Mouse (Mus musculus) liver, embryonic 14.5 days (tissue): ENCODE results near the gene Btn1a1. TPM values are rescaled to one million over a fixed set of nuclear protein-coding genes. Genes with fewer than 3 reads are reported as not detected.
A peak's percentile ranks its signal among the peaks of the same experiment; 100 is the strongest.

Experiments
- ATAC-seq: fragments of 200-750 bp; cut with Nextera tagmentation; 2 replicates; pipeline ENCODE4 v1.8.0; 2017; ENCODE audit warnings: moderate number of reproducible peaks, mild to moderate bottlenecking, moderate library complexity; ENCODE audit not compliant: insufficient read depth
- DNase-seq, 3 experiments: peaks; one replicate each; pipeline ENCODE4 v3.0.0-alpha.2; 2012 to 2013; ENCODE audit warnings: low read depth in 3 of 3, low spot score in 3 of 3
- H3K27ac ChIP-seq: fragments of 300-500 bp; sonication (generic); 2 replicates; pipeline ENCODE4 v1.5.1; 2014; ENCODE audit warnings: moderate library complexity, mild to moderate bottlenecking, control low read depth, inconsistent platforms
- H3K27me3 ChIP-seq: fragments of 300-500 bp; sonication (generic); 2 replicates; pipeline ENCODE4 v1.6.1; 2014; ENCODE audit warnings: mild to moderate bottlenecking, low read length, moderate library complexity; ENCODE audit not compliant: control insufficient read depth, insufficient read depth
- H3K36me3 ChIP-seq: fragments of 300-500 bp; sonication (generic); replicated peaks from 2 replicates; pipeline ENCODE4 v1.6.1; 2014; ENCODE audit warnings: low read depth; ENCODE audit not compliant: control insufficient read depth, insufficient read depth
- H3K4me1 ChIP-seq, 2 experiments: fragments of 200-500 bp in 1 of 2; fragments of 300-500 bp in 1 of 2; sonication (generic) in 1 of 2; replicated peaks; 2 replicates each; pipeline ENCODE4 v1.6.1; 2012 to 2014; ENCODE audit warnings: antibody characterized with exemption in 1 of 2, inconsistent platforms in 1 of 2, low read length in 1 of 2; ENCODE audit not compliant: control insufficient read depth in 2 of 2, insufficient read depth in 2 of 2
- H3K4me2 ChIP-seq: fragments of 300-500 bp; sonication (generic); 2 replicates; pipeline ENCODE4 v1.6.1; 2014; ENCODE audit warnings: low read depth, mild to moderate bottlenecking, control low read depth, moderate library complexity
- H3K4me3 ChIP-seq, 2 experiments: fragments of 200-500 bp in 1 of 2; fragments of 300-500 bp in 1 of 2; sonication (generic) in 1 of 2; 2 replicates each; pipeline ENCODE4 v1.5.1; 2012 to 2014; ENCODE audit warnings: low read depth in 2 of 2, low read length in 2 of 2, mild to moderate bottlenecking in 2 of 2, control low read depth in 1 of 2, inconsistent platforms in 1 of 2, moderate library complexity in 1 of 2; ENCODE audit not compliant: insufficient read depth in 1 of 2
- H3K9ac ChIP-seq: fragments of 300-500 bp; sonication (generic); replicated peaks from 2 replicates; pipeline ENCODE4 v1.6.1; 2014; ENCODE audit warnings: mild to moderate bottlenecking, control low read depth, moderate library complexity
- H3K9me3 ChIP-seq: fragments of 300-500 bp; sonication (generic); 2 replicates; pipeline ENCODE4 v1.6.1; 2016; ENCODE audit warnings: low read length, mixed read lengths; ENCODE audit not compliant: control insufficient read depth
- CTCF ChIP-seq: IDR thresholded peaks from 2 replicates; pipeline ENCODE4 v1.5.1; 2016; ENCODE audit warnings: antibody characterized with exemption, low read depth, control low read depth
- EP300 ChIP-seq: IDR thresholded peaks from 2 replicates; pipeline ENCODE4 v1.6.1; 2016; ENCODE audit warnings: antibody characterized with exemption, low read depth
- WGBS: fragments of 180-500 bp; shearing (Covaris S2); extraction: QIAGEN DNeasy Blood & Tissue Kit; methylation state at CpG from one replicate; pipeline ENCODE4 v1.1.7; 2014; ENCODE audit not compliant: insufficient replicate concordance; 5-methylcytosine and 5-hydroxymethylcytosine counted together
- polyA plus RNA-seq, 2 experiments: library from polyadenylated mRNA; depleted of rRNA in 1 of 2; stranded (reverse) in 1 of 2; unstranded in 1 of 2; fragments of >200 nt; fragmentation: Nextera tagmentation in 1 of 2; extraction: Ambion mirVana in 1 of 2; gene quantifications; 2 replicates each; pipeline versions ENCODE4 v1.2.1 to v1.2.3; 2012 to 2014

Gene Btn1a1
- polyA plus RNA-seq, 2 experiments, result 1.5 to 2.1 TPM

DNA sequence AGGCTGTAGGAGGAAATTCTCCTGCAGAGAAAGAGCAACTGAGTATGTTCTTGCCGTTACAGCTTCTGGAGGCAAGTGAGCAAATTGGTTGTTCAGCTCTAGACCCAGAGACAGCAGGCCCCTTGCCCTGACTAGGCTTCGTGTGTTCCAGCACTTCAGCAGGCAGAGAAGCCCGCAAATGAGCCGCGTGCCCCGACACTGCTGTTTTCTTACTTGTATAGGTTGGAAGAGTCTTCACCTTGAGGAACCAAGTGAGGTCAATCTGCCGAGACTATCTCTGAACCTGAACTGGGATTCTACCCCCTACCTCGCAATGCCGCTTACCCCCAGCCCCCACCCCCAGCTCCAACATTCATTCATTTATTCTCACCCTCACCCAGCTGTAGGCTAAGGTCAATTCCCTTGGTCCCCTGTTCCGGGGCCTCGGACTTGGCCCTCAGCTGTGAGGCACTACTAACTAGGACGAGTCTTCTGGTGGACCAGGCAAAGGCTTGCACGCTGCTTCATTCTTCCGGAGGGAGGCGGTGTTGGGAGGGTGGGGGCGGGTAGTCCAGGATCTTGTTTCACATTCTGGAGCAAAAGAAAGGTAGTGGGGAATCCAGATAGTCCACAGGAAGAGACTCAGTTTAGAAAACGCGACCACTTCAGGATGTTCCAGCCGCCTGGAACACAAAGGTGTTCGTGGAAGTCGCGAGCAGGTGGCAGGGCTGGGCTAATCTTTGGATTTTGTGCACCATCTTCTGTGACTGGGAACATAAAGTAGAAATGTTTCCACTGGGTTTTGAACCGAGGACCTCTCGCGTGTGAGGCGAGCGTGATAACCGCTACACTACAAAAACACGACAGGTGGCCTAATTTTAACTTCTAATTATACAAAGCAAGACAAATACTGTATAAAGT, 54.1 kb downstream of the Btn1a1 start:
- DNase-seq (peak; percentile 60 to 74 (median 73)), ATAC-seq (peak; percentile 54)
- Histone ChIP-seq H3K4me2 (peak overlapping the region; percentile 85), H3K4me1 (peaks cover 0 to 7% of the 10 kb centered on the region in 2 experiments; a peak in 3 of 4 replicates), H3K27me3 (no peaks in the 10 kb centered on the region), H3K9me3 (no peaks in the 10 kb centered on the region), H3K36me3 (no peaks in the 10 kb centered on the region), H3K27ac (no peak overlapping the region), H3K9ac (peak overlapping the region; percentile 60), H3K4me3 (peak overlapping the region; percentile 54 to 57)
- WGBS, result 5% methylated on average over 29 of the region's 29 CpGs
- TF ChIP-seq CTCF (peak; percentile 37), EP300 (no peak)

DNA sequence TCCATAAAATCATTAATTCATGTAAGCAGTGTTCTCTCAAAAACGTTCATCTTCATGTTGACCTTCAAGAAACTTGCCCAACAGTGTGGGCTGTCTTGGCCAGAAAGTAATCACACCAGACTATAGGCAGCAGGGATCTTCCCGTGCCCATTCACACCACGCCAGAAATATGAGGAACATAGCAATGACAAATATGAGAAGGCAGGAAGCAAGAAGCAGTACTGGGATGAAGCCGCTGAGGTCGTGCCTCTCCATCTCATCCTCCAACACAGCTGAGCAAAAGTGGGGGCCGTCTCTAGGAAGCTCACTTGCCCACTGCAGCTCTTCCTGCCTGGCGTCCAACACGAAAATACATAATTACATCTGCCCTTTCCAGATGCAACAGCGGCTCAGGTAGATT, 55.1 kb downstream of the Btn1a1 start:
- H3K4me1 ChIP-seq, result peaks cover 0 to 7% of the 10 kb centered on the region in 2 experiments; a peak in 3 of 4 replicates

More for the DNA sequence above, 55.1 kb downstream of the Btn1a1 start:
- ATAC-seq, result no peak
- H3K4me2 ChIP-seq, result no peak overlapping the region
- no peaks in the 10 kb centered on the region for H3K36me3 ChIP-seq
- H3K4me3 ChIP-seq, result no peak overlapping the region
- no peaks in the 10 kb centered on the region for H3K27me3 ChIP-seq
- H3K27ac ChIP-seq, result no peak overlapping the region
- WGBS, result 53% methylated on average over 9 of the region's 9 CpGs
- no peak overlapping the region for H3K9ac ChIP-seq
- TF ChIP-seq CTCF, result no peak
- no peak for TF ChIP-seq EP300
- no peaks in the 10 kb centered on the region for H3K9me3 ChIP-seq
- no peak for DNase-seq

Other genes starting within 250 kb of the Btn1a1 start
- not detected in 2 replicates for gene Vmn1r222, start 230.0 kb downstream of the Btn1a1 start, polyA plus RNA-seq (2012; rRNA removed)
- gene Vmn1r222, start 230.0 kb downstream of the Btn1a1 start, polyA plus RNA-seq (2014; fragmentation: Nextera tagmentation; extraction: Ambion mirVana), result not detected in 2 replicates
- not detected in 2 replicates for gene Vmn1r223, start 218.8 kb downstream of the Btn1a1 start, polyA plus RNA-seq (2012; rRNA removed)
- not detected in 2 replicates for gene Vmn1r223, start 218.8 kb downstream of the Btn1a1 start, polyA plus RNA-seq (2014; fragmentation: Nextera tagmentation; extraction: Ambion mirVana)
- 3.0 and 5.4 TPM in 2 replicates for gene Zfp322a, start 96.7 kb downstream of the Btn1a1 start, polyA plus RNA-seq (2012; rRNA removed)
- gene Zfp322a, start 96.7 kb downstream of the Btn1a1 start, polyA plus RNA-seq (2014; fragmentation: Nextera tagmentation; extraction: Ambion mirVana), result 11.9 and 12.5 TPM in 2 replicates
- gene Abt1, start 42.0 kb downstream of the Btn1a1 start, polyA plus RNA-seq (2012; rRNA removed), result 2.4 and 4.0 TPM in 2 replicates
- 5.2 and 5.3 TPM in 2 replicates for gene Abt1, start 42.0 kb downstream of the Btn1a1 start, polyA plus RNA-seq (2014; fragmentation: Nextera tagmentation; extraction: Ambion mirVana)
- gene Btn2a2, start 23.0 kb upstream of the Btn1a1 start, polyA plus RNA-seq (2012; rRNA removed), result 0.01 TPM in 1 of 2 replicates, not detected in the other
- not detected in 2 replicates for gene Btn2a2, start 23.0 kb upstream of the Btn1a1 start, polyA plus RNA-seq (2014; fragmentation: Nextera tagmentation; extraction: Ambion mirVana)
- 8.6 and 24.1 TPM in 2 replicates for gene Hist1h4h, start 65.1 kb upstream of the Btn1a1 start, polyA plus RNA-seq (2012; rRNA removed)
- 5.3 and 6.1 TPM in 2 replicates for gene Hist1h4h, start 65.1 kb upstream of the Btn1a1 start, polyA plus RNA-seq (2014; fragmentation: Nextera tagmentation; extraction: Ambion mirVana)
- gene Hist1h2af, start 68.0 kb upstream of the Btn1a1 start, polyA plus RNA-seq (2012; rRNA removed), result 375 and 609 TPM in 2 replicates
- 14.2 and 17.4 TPM in 2 replicates for gene Hist1h2af, start 68.0 kb upstream of the Btn1a1 start, polyA plus RNA-seq (2014; fragmentation: Nextera tagmentation; extraction: Ambion mirVana)
- gene Hist1h3g, start 69.5 kb upstream of the Btn1a1 start, polyA plus RNA-seq (2012; rRNA removed), result 48.1 and 52.5 TPM in 2 replicates
- gene Hist1h3g, start 69.5 kb upstream of the Btn1a1 start, polyA plus RNA-seq (2014; fragmentation: Nextera tagmentation; extraction: Ambion mirVana), result 8.6 and 9.6 TPM in 2 replicates
- 6.7 and 8.7 TPM in 2 replicates for gene Hist1h2bh, start 77.5 kb upstream of the Btn1a1 start, polyA plus RNA-seq (2012; rRNA removed)
- gene Hist1h2bh, start 77.5 kb upstream of the Btn1a1 start, polyA plus RNA-seq (2014; fragmentation: Nextera tagmentation; extraction: Ambion mirVana), result 1.2 and 1.4 TPM in 2 replicates
- gene Hist1h3f, start 78.2 kb upstream of the Btn1a1 start, polyA plus RNA-seq (2012; rRNA removed), result 5.1 and 13.6 TPM in 2 replicates
- 1.00 and 1.1 TPM in 2 replicates for gene Hist1h3f, start 78.2 kb upstream of the Btn1a1 start, polyA plus RNA-seq (2014; fragmentation: Nextera tagmentation; extraction: Ambion mirVana)
- 4.9 and 17.8 TPM in 2 replicates for gene Hist1h4f, start 85.7 kb upstream of the Btn1a1 start, polyA plus RNA-seq (2012; rRNA removed)
- gene Hist1h4f, start 85.7 kb upstream of the Btn1a1 start, polyA plus RNA-seq (2014; fragmentation: Nextera tagmentation; extraction: Ambion mirVana), result 0.75 and 1.6 TPM in 2 replicates
- 0.54 and 0.70 TPM in 2 replicates for gene Hist1h1d, start 87.4 kb upstream of the Btn1a1 start, polyA plus RNA-seq (2012; rRNA removed)
- gene Hist1h1d, start 87.4 kb upstream of the Btn1a1 start, polyA plus RNA-seq (2014; fragmentation: Nextera tagmentation; extraction: Ambion mirVana), result 1.2 and 1.6 TPM in 2 replicates
- gene Hist1h3e, start 96.5 kb upstream of the Btn1a1 start, polyA plus RNA-seq (2012; rRNA removed), result 25.4 and 53.3 TPM in 2 replicates
- gene Hist1h3e, start 96.5 kb upstream of the Btn1a1 start, polyA plus RNA-seq (2014; fragmentation: Nextera tagmentation; extraction: Ambion mirVana), result 3.9 and 5.1 TPM in 2 replicates
- 10.8 and 14.3 TPM in 2 replicates for gene Hist1h2ae, start 105.3 kb upstream of the Btn1a1 start, polyA plus RNA-seq (2012; rRNA removed)
- gene Hist1h2ae, start 105.3 kb upstream of the Btn1a1 start, polyA plus RNA-seq (2014; fragmentation: Nextera tagmentation; extraction: Ambion mirVana), result 150 and 151 TPM in 2 replicates
- 42.1 and 55.9 TPM in 2 replicates for gene Hist1h2bg, start 105.5 kb upstream of the Btn1a1 start, polyA plus RNA-seq (2012; rRNA removed)
- 6.9 and 10.2 TPM in 2 replicates for gene Hist1h2bg, start 105.5 kb upstream of the Btn1a1 start, polyA plus RNA-seq (2014; fragmentation: Nextera tagmentation; extraction: Ambion mirVana)
- gene Hist1h2bf, start 108.3 kb upstream of the Btn1a1 start, polyA plus RNA-seq (2012; rRNA removed), result 15.9 and 35.2 TPM in 2 replicates
- 3.4 and 4.4 TPM in 2 replicates for gene Hist1h2bf, start 108.3 kb upstream of the Btn1a1 start, polyA plus RNA-seq (2014; fragmentation: Nextera tagmentation; extraction: Ambion mirVana)
- 10.4 and 25.5 TPM in 2 replicates for gene Hist1h2ad, start 108.5 kb upstream of the Btn1a1 start, polyA plus RNA-seq (2012; rRNA removed)
- 4.7 and 5.1 TPM in 2 replicates for gene Hist1h2ad, start 108.5 kb upstream of the Btn1a1 start, polyA plus RNA-seq (2014; fragmentation: Nextera tagmentation; extraction: Ambion mirVana)
- 20.4 and 27.3 TPM in 2 replicates for gene Hist1h3d, start 109.9 kb upstream of the Btn1a1 start, polyA plus RNA-seq (2012; rRNA removed)
- 7.1 and 7.2 TPM in 2 replicates for gene Hist1h3d, start 109.9 kb upstream of the Btn1a1 start, polyA plus RNA-seq (2014; fragmentation: Nextera tagmentation; extraction: Ambion mirVana)
- gene Hist1h4d, start 115.7 kb upstream of the Btn1a1 start, polyA plus RNA-seq (2012; rRNA removed), result 8.6 and 12.8 TPM in 2 replicates
- 152 and 155 TPM in 2 replicates for gene Hist1h4d, start 115.7 kb upstream of the Btn1a1 start, polyA plus RNA-seq (2014; fragmentation: Nextera tagmentation; extraction: Ambion mirVana)
- 2.8 and 3.3 TPM in 2 replicates for gene Hist1h2be, start 155.2 kb upstream of the Btn1a1 start, polyA plus RNA-seq (2012; rRNA removed)
- 0.95 and 1.3 TPM in 2 replicates for gene Hist1h2be, start 155.2 kb upstream of the Btn1a1 start, polyA plus RNA-seq (2014; fragmentation: Nextera tagmentation; extraction: Ambion mirVana)
- gene Hist1h1e, start 156.7 kb upstream of the Btn1a1 start, polyA plus RNA-seq (2012; rRNA removed), result 6.3 and 8.0 TPM in 2 replicates
- gene Hist1h1e, start 156.7 kb upstream of the Btn1a1 start, polyA plus RNA-seq (2014; fragmentation: Nextera tagmentation; extraction: Ambion mirVana), result 23.1 and 24.4 TPM in 2 replicates
- 1.5 and 1.8 TPM in 2 replicates for gene Hist1h2ac, start 218.0 kb upstream of the Btn1a1 start, polyA plus RNA-seq (2012; rRNA removed)
- 1.1 and 1.3 TPM in 2 replicates for gene Hist1h2ac, start 218.0 kb upstream of the Btn1a1 start, polyA plus RNA-seq (2014; fragmentation: Nextera tagmentation; extraction: Ambion mirVana)
- gene Hist1h2bc, start 218.3 kb upstream of the Btn1a1 start, polyA plus RNA-seq (2012; rRNA removed), result 67.1 and 79.7 TPM in 2 replicates
- gene Hist1h2bc, start 218.3 kb upstream of the Btn1a1 start, polyA plus RNA-seq (2014; fragmentation: Nextera tagmentation; extraction: Ambion mirVana), result 104 and 106 TPM in 2 replicates
- 0.13 TPM in 1 of 2 replicates, not detected in the other for gene Hist1h1t, start 229.9 kb upstream of the Btn1a1 start, polyA plus RNA-seq (2012; rRNA removed)
- gene Hist1h1t, start 229.9 kb upstream of the Btn1a1 start, polyA plus RNA-seq (2014; fragmentation: Nextera tagmentation; extraction: Ambion mirVana), result not detected in 2 replicates
- 3.5 and 6.2 TPM in 2 replicates for gene Hist1h4c, start 232.6 kb upstream of the Btn1a1 start, polyA plus RNA-seq (2012; rRNA removed)
- gene Hist1h4c, start 232.6 kb upstream of the Btn1a1 start, polyA plus RNA-seq (2014; fragmentation: Nextera tagmentation; extraction: Ambion mirVana), result 8.5 and 10.1 TPM in 2 replicates
- gene Hfe, start 245.0 kb upstream of the Btn1a1 start, polyA plus RNA-seq (2012; rRNA removed), result 2.8 and 3.4 TPM in 2 replicates
- 10.8 and 12.2 TPM in 2 replicates for gene Hfe, start 245.0 kb upstream of the Btn1a1 start, polyA plus RNA-seq (2014; fragmentation: Nextera tagmentation; extraction: Ambion mirVana)